Mouse (Mus musculus) small intestine, adult 2 months (tissue): ENCODE measurements around the gene Chst10.

ENCODE experiments used
- CTCF ChIP-seq: fragments of 200-500 bp; IDR thresholded peaks from 2 replicates; pipeline ENCODE4 v1.5.1; 2012; ENCODE audit warnings: low read depth, mild to moderate bottlenecking, control low read depth, inconsistent platforms, low read length, moderate library complexity, mixed read lengths; ENCODE audit not compliant: insufficient replicate concordance, insufficient read length; ENCODE audit errors: extremely low read depth
- POLR2A ChIP-seq: fragments of 200-500 bp; IDR thresholded peaks from 2 replicates; pipeline ENCODE4 v1.6.1; 2012; ENCODE audit warnings: low read depth, mild to moderate bottlenecking, control low read depth, inconsistent platforms, low read length, moderate library complexity

- TF ChIP-seq CTCF, result no peak
- TF ChIP-seq POLR2A, result no peak
Measured at GRCm38 (mm10) chr1:38843275-38843674, 54.7 kb downstream of the Chst10 start.
